ENCODE assay signal across 12 mouse cellular contexts in the genomic region with DNA sequence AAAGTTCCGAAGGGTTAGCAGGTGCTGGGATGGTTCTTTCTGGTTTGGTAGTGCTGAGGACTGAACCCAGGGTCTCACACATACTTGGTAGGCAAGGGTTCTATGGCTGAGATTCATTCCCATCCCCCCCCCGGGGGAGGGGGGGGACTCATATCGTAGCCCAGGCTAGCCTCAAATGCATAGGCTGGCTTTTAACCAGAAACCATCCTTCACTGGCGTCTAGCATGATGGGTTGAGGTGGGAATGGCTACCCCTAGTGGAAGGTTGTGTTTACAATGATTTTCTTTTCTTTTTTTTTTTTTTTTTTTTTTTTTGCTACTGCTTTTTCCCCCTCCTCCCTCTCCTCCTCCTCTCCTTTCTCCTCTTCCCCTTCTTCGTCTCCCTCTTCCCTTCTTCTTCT. TPM values are rescaled to one million over a fixed set of nuclear protein-coding genes. Genes with fewer than 3 reads are reported as not detected.
DNase-seq lines count a peak whose midpoint lies in the region; ATAC-seq and TF ChIP-seq lines count a peak whose summit lies in the region.
"Had no signal": no experiment of that assay in that cellular context is flagged by ENCODE, and none has a peak within 500 bp of the region (broad histone marks: within the 10 kb centered on the region; RNA-seq: fewer than 3 reads in every experiment).

No protein-coding gene starts in this region.

- WGBS in intestine, postnatal 0 days = 57% methylated on average over 5 of the region's 5 CpGs
- 57% methylated on average over 5 of the region's 5 CpGs for WGBS in intestine, embryonic 15.5 days
- WGBS in embryonic facial prominence, embryonic 14.5 days = 49% methylated on average over 5 of the region's 5 CpGs

- no peaks in the 10 kb centered on the region for H3K27me3 ChIP-seq in intestine, postnatal 0 days (replicated peaks; ENCODE audit: control insufficient read depth, insufficient read depth, low read length)
- H3K27me3 ChIP-seq in intestine, embryonic 15.5 days (replicated peaks) = no peaks in the 10 kb centered on the region
- no peaks in the 10 kb centered on the region for H3K27me3 ChIP-seq in E14TG2a.4 (ENCODE audit: insufficient read depth, low read length)
- H3K27me3 ChIP-seq in embryonic facial prominence, embryonic 14.5 days (replicated peaks; ENCODE audit: control insufficient read depth, insufficient read depth, low read length) = no peaks in the 10 kb centered on the region
- H3K27me3 ChIP-seq: embryonic facial prominence, embryonic 15.5 days; lung, embryonic 15.5 days had no signal

- H3K27ac ChIP-seq in intestine, postnatal 0 days (ENCODE audit: low read depth, low read length) = no peak overlapping the region
- no peak overlapping the region for H3K27ac ChIP-seq in intestine, embryonic 15.5 days
- H3K27ac ChIP-seq in embryonic facial prominence, embryonic 14.5 days (replicated peaks; ENCODE audit: low read depth, low read length) = no peak overlapping the region
- H3K27ac ChIP-seq: embryonic facial prominence, embryonic 15.5 days; lung, embryonic 15.5 days had no signal

- TF ChIP-seq CTCF in intestine, postnatal 0 days (IDR thresholded peaks at IDR 0.05; ENCODE audit: low read depth) = peak; percentile 58
- TF ChIP-seq CTCF in E14TG2a.4 (conservative IDR thresholded peaks at IDR 0.05; ENCODE audit: low read length) = peak; percentile 38

- no peaks in the 10 kb centered on the region for H3K9me3 ChIP-seq in intestine, postnatal 0 days (ENCODE audit: control insufficient read depth)
- H3K9me3 ChIP-seq in intestine, embryonic 15.5 days = no peaks in the 10 kb centered on the region
- no peaks in the 10 kb centered on the region for H3K9me3 ChIP-seq in E14TG2a.4 (ENCODE audit: low read length)
- no peaks in the 10 kb centered on the region for H3K9me3 ChIP-seq in embryonic facial prominence, embryonic 14.5 days (ENCODE audit: control insufficient read depth, low read length)
- H3K9me3 ChIP-seq: embryonic facial prominence, embryonic 15.5 days; lung, embryonic 15.5 days had no signal

- H3K4me2 ChIP-seq in intestine, postnatal 0 days (replicated peaks; ENCODE audit: low read depth) = no peak overlapping the region
- H3K4me2 ChIP-seq in intestine, embryonic 15.5 days (replicated peaks) = no peak overlapping the region
- no peak overlapping the region for H3K4me2 ChIP-seq in embryonic facial prominence, embryonic 14.5 days (ENCODE audit: low read depth, low read length)
- H3K4me2 ChIP-seq: embryonic facial prominence, embryonic 15.5 days; lung, embryonic 15.5 days had no signal

- no peaks in the 10 kb centered on the region for H3K36me3 ChIP-seq in intestine, postnatal 0 days (ENCODE audit: control insufficient read depth, insufficient read depth)
- no peaks in the 10 kb centered on the region for H3K36me3 ChIP-seq in intestine, embryonic 15.5 days
- H3K36me3 ChIP-seq in E14TG2a.4 (ENCODE audit: insufficient read depth, low read length) = peaks cover 15% of the 10 kb centered on the region
- no peaks in the 10 kb centered on the region for H3K36me3 ChIP-seq in embryonic facial prominence, embryonic 14.5 days (ENCODE audit: control insufficient read depth, insufficient read depth, low read length)
- H3K36me3 ChIP-seq: embryonic facial prominence, embryonic 15.5 days; lung, embryonic 15.5 days had no signal

- no peak for ATAC-seq in CD4-positive, CD25-positive, alpha-beta regulatory T cell, adult 4 months
- ATAC-seq in intestine, postnatal 0 days = no peak
- ATAC-seq in intestine, embryonic 15.5 days = no peak
- ATAC-seq in embryonic facial prominence, embryonic 14.5 days (ENCODE audit: low read depth) = no peak
- ATAC-seq: activated CD4-positive, CD25-positive, alpha-beta regulatory T cell, adult 4 months had no signal

- no peak overlapping the region for H3K9ac ChIP-seq in intestine, postnatal 0 days (ENCODE audit: low read depth, low read length)
- no peak overlapping the region for H3K9ac ChIP-seq in intestine, embryonic 15.5 days
- no peak overlapping the region for H3K9ac ChIP-seq in embryonic facial prominence, embryonic 14.5 days (ENCODE audit: low read depth, low read length)
- H3K9ac ChIP-seq: embryonic facial prominence, embryonic 15.5 days; lung, embryonic 15.5 days had no signal

- peaks cover 5% of the 10 kb centered on the region; the same call in 1 of the 2 replicates for H3K4me1 ChIP-seq in intestine, postnatal 0 days (replicated peaks; ENCODE audit: control insufficient read depth, insufficient read depth, low read length)
- 0 out of 2 replicates have a peak, but pooled peaks cover 5% of the 10 kb centered on the region for H3K4me1 ChIP-seq in intestine, embryonic 15.5 days (replicated peaks)
- peaks cover 74% of the 10 kb centered on the region for H3K4me1 ChIP-seq in E14TG2a.4 (replicated peaks; ENCODE audit: low read depth, low read length)
- peaks cover 7% of the 10 kb centered on the region for H3K4me1 ChIP-seq in embryonic facial prominence, embryonic 14.5 days (ENCODE audit: control insufficient read depth, insufficient read depth, low read length)

- DNase-seq in CD4-positive, CD25-positive, alpha-beta regulatory T cell, adult 2 months (ENCODE audit: low read depth, low spot score) = peak; percentile 40
- peak; percentile 28 for DNase-seq in embryonic facial prominence, embryonic 14.5 days (ENCODE audit: low spot score)
- no peak for DNase-seq in kidney, adult 11 months
- DNase-seq in right cerebral cortex, postnatal 25 days = no peak
- DNase-seq: thymus, postnatal 25 days had no signal

- no peak overlapping the region for H3K4me3 ChIP-seq in intestine, postnatal 0 days (ENCODE audit: low read depth, low read length)
- no peak overlapping the region for H3K4me3 ChIP-seq in intestine, embryonic 15.5 days (replicated peaks)
- H3K4me3 ChIP-seq in E14TG2a.4 (replicated peaks; ENCODE audit: low read length) = peak overlapping the region; percentile 71
- H3K4me3 ChIP-seq in embryonic facial prominence, embryonic 14.5 days (ENCODE audit: low read depth, low read length) = no peak overlapping the region
- H3K4me3 ChIP-seq: embryonic facial prominence, embryonic 15.5 days; lung, embryonic 15.5 days had no signal

RNA-seq across cellular contexts. Expression of a gene that starts 4.6 kb away (rescaled TPM):
- polyA plus RNA-seq in CD4-positive, CD25-positive, alpha-beta regulatory T cell, adult 4 months (2017; shearing (Covaris generic)) = 10 to 100 TPM; 34.8 to 40.9 TPM
- 14.5 and 16.6 TPM in 2 replicates for polyA plus RNA-seq in intestine, postnatal 0 days (2015; fragmentation: Nextera tagmentation; extraction: Ambion mirVana)
- polyA plus RNA-seq in intestine, embryonic 15.5 days (2015; fragmentation: Nextera tagmentation; extraction: Ambion mirVana) = 36.0 and 38.7 TPM in 2 replicates
- 37.8 and 42.0 TPM in 2 replicates for polyA plus RNA-seq in embryonic facial prominence, embryonic 14.5 days (2014; fragmentation: Nextera tagmentation; extraction: Ambion mirVana)

RNA-seq across cellular contexts. Expression of a gene that starts 33.5 kb away (rescaled TPM):
- polyA plus RNA-seq in CD4-positive, CD25-positive, alpha-beta regulatory T cell, adult 4 months (2017; shearing (Covaris generic)) = 1 to 10 TPM; 6.2 to 9.3 TPM
- polyA plus RNA-seq in intestine, postnatal 0 days (2015; fragmentation: Nextera tagmentation; extraction: Ambion mirVana) = 2.9 and 3.1 TPM in 2 replicates
- 1.8 and 2.0 TPM in 2 replicates for polyA plus RNA-seq in intestine, embryonic 15.5 days (2015; fragmentation: Nextera tagmentation; extraction: Ambion mirVana)
- polyA plus RNA-seq in embryonic facial prominence, embryonic 14.5 days (2014; fragmentation: Nextera tagmentation; extraction: Ambion mirVana) = 1.8 TPM in 2 replicates

RNA-seq across cellular contexts. Expression of a gene that starts 55.2 kb away (rescaled TPM):
- polyA plus RNA-seq in CD4-positive, CD25-positive, alpha-beta regulatory T cell, adult 4 months (2017; shearing (Covaris generic)) = 1 to 10 TPM; 4.9 to 7.1 TPM
- polyA plus RNA-seq in intestine, postnatal 0 days (2015; fragmentation: Nextera tagmentation; extraction: Ambion mirVana) = 3.7 and 3.8 TPM in 2 replicates
- polyA plus RNA-seq in intestine, embryonic 15.5 days (2015; fragmentation: Nextera tagmentation; extraction: Ambion mirVana) = 8.9 and 9.0 TPM in 2 replicates
- 15.6 and 16.1 TPM in 2 replicates for polyA plus RNA-seq in embryonic facial prominence, embryonic 14.5 days (2014; fragmentation: Nextera tagmentation; extraction: Ambion mirVana)

Comparison
In these comparisons a context has a peak if more than half of its experiments do, and no peak if none do; other contexts are left out.
1. DNase-seq: peak in CD4-positive, CD25-positive, alpha-beta regulatory T cell, adult 2 months (single experiment) and embryonic facial prominence, embryonic 14.5 days (single experiment); none in kidney, adult 11 months (single experiment) and right cerebral cortex, postnatal 25 days (single experiment).